In the genomic region with DNA sequence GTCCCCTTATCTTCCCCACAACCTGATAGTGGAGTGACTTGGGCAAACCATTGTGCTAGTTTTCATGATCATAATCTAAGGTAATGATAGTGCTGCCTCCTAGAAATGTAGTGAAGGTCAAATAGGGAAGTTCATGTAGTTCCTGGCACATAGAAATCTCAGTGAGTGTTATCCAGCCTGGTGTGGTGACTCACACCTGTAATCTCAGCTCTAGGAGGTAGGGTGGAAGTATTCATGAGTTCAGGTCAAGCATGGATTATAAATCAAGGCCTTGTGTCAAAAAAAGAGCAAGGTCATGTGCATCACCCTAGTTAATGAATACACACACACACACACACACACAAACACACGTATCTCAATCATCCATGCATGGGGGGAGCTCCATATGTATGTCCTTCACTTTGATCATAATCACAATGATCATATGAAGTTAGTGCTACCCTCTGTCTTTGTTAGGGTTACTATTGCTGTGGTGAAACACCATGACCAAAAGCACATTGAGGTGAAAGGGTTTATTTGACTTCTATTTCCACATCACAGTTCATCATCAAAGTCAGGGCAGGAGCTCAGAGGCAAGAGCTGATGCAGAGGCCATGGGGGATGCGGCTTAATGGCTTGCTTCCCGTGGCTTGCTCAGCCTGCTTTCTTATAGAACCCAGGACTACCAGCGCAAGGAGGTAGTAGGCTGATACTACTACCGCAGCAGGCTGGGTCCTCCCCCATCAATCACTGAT, we compare ENCODE assay signal across 17 mouse cellular contexts.
DNase-seq lines count a peak whose midpoint lies in the region; ATAC-seq and TF ChIP-seq lines count a peak whose summit lies in the region.
"Had no signal": no experiment of that assay in that cellular context is flagged by ENCODE, and none has a peak within 500 bp of the region (broad histone marks: within the 10 kb centered on the region; RNA-seq: fewer than 3 reads in every experiment).

No protein-coding gene starts in this region.

- TF ChIP-seq POLR2A in MEL (IDR thresholded peaks at IDR 0.05; ENCODE audit: control insufficient read depth in 1 of 2, insufficient read depth in 1 of 2, low read depth in 1 of 2, low read length in 2 of 2, poor library complexity in 1 of 2) = no peak

- intact Hi-C loops in gastrocnemius, adult 2 months (cut with DNase I) = no loop called here

- no peak for TF ChIP-seq CTCF in gastrocnemius, adult 2 months (IDR thresholded peaks at IDR 0.05)
- no peak for TF ChIP-seq CTCF in MEL (IDR thresholded peaks at IDR 0.05 in 2 of 3, conservative IDR thresholded peaks at IDR 0.05 in 1 of 3; ENCODE audit: control insufficient read depth in 1 of 3, insufficient read depth in 1 of 3, low read depth in 2 of 3, low read length in 3 of 3, poor library complexity in 1 of 3, severe bottlenecking in 1 of 3)

- H3K36me3 ChIP-seq in kidney, embryonic 15.5 days = no peaks in the 10 kb centered on the region
- peaks cover 0 to 13% of the 10 kb centered on the region in 2 experiments; a peak in 2 of 4 replicates for H3K36me3 ChIP-seq in MEL (ENCODE audit: control insufficient read depth in 1 of 2, insufficient read depth in 2 of 2, low read length in 2 of 2)
- H3K36me3 ChIP-seq in liver, embryonic 16.5 days (ENCODE audit: control insufficient read depth, insufficient read depth) = 0 out of 2 replicates have a peak, but pooled peaks cover 2% of the 10 kb centered on the region
- no peaks in the 10 kb centered on the region for H3K36me3 ChIP-seq in midbrain, embryonic 14.5 days (ENCODE audit: control insufficient read depth, insufficient read depth, low read length)
- H3K36me3 ChIP-seq: embryonic facial prominence, embryonic 13.5 days; forebrain, embryonic 12.5 days; midbrain, embryonic 12.5 days had no signal

- H3K4me2 ChIP-seq in kidney, embryonic 15.5 days = no peak overlapping the region
- no peak overlapping the region for H3K4me2 ChIP-seq in liver, embryonic 16.5 days (ENCODE audit: low read depth, low read length)
- no peak overlapping the region for H3K4me2 ChIP-seq in midbrain, embryonic 14.5 days (ENCODE audit: low read length)
- H3K4me2 ChIP-seq: embryonic facial prominence, embryonic 13.5 days; forebrain, embryonic 12.5 days; midbrain, embryonic 12.5 days had no signal

- WGBS in kidney, embryonic 15.5 days = 49% methylated on average over 5 of the region's 5 CpGs
- WGBS in liver, embryonic 16.5 days (ENCODE audit: insufficient replicate concordance) = 52% methylated on average over 5 of the region's 5 CpGs
- WGBS in midbrain, embryonic 14.5 days = 81% methylated on average over 5 of the region's 5 CpGs

- no peak; a peak in 1 of 4 replicates for TF ChIP-seq EP300 in MEL (IDR thresholded peaks at IDR 0.05; ENCODE audit: low read depth in 1 of 2, low read length in 2 of 2)

- DNase-seq in gastrocnemius, adult 2 months = no peak
- DNase-seq in gastrocnemius, postnatal 4 days (ENCODE audit: low spot score in 2 of 2) = no peak
- no peak for DNase-seq in kidney, adult 11 months
- no peak for DNase-seq in MEL (ENCODE audit: low read depth, low spot score)
- DNase-seq in yolk sac, embryonic 10.5 days (ENCODE audit: low spot score) = no peak
- no peak for DNase-seq in midbrain, embryonic 14.5 days
- DNase-seq: cerebellum, adult 11-12 months; heart, adult 18-20 months; kidney, postnatal 25 days; lung, postnatal 14 days; thymus, postnatal 4 days had no signal

- TF ChIP-seq RAD21 in MEL (IDR thresholded peaks at IDR 0.05; ENCODE audit: low read depth, low read length) = no peak

- no peaks in the 10 kb centered on the region for H3K9me3 ChIP-seq in kidney, embryonic 15.5 days (replicated peaks)
- H3K9me3 ChIP-seq in MEL (replicated peaks; ENCODE audit: insufficient read depth, low read length) = no peaks in the 10 kb centered on the region
- H3K9me3 ChIP-seq in liver, embryonic 16.5 days (replicated peaks; ENCODE audit: control insufficient read depth, low read length) = no peaks in the 10 kb centered on the region
- H3K9me3 ChIP-seq in midbrain, embryonic 14.5 days (ENCODE audit: control insufficient read depth, low read length) = no peaks in the 10 kb centered on the region
- H3K9me3 ChIP-seq: embryonic facial prominence, embryonic 13.5 days; forebrain, embryonic 12.5 days; midbrain, embryonic 12.5 days had no signal

- H3K4me1 ChIP-seq in kidney, embryonic 15.5 days = peaks cover 20% of the 10 kb centered on the region
- peaks cover 2 to 10% of the 10 kb centered on the region in 2 experiments; a peak in 3 of 4 replicates for H3K4me1 ChIP-seq in MEL (ENCODE audit: control insufficient read depth in 1 of 2, insufficient read depth in 2 of 2, low read length in 2 of 2)
- H3K4me1 ChIP-seq in liver, embryonic 16.5 days (ENCODE audit: control insufficient read depth, low read depth, low read length) = peaks cover 18% of the 10 kb centered on the region
- H3K4me1 ChIP-seq in midbrain, embryonic 14.5 days (ENCODE audit: control insufficient read depth, insufficient read depth, low read length) = peaks cover 8% of the 10 kb centered on the region; the same call in 1 of the 2 replicates

- 0 out of 2 replicates have a peak, but pooled peaks have one; percentile 12 for ATAC-seq in kidney, embryonic 15.5 days (replicated peaks; ENCODE audit: low FRiP score)
- ATAC-seq in liver, embryonic 16.5 days (ENCODE audit: low read depth) = peak; percentile 60
- ATAC-seq in midbrain, embryonic 14.5 days (ENCODE audit: low FRiP score, low TSS enrichment) = no peak
- ATAC-seq: hindbrain, postnatal 0 days had no signal

- no peak overlapping the region for H3K9ac ChIP-seq in kidney, embryonic 15.5 days
- no peak overlapping the region for H3K9ac ChIP-seq in MEL (ENCODE audit: control insufficient read depth, low read depth, low read length, poor library complexity, severe bottlenecking)
- no peak overlapping the region for H3K9ac ChIP-seq in liver, embryonic 16.5 days (ENCODE audit: low read depth, low read length)
- H3K9ac ChIP-seq in midbrain, embryonic 14.5 days (replicated peaks; ENCODE audit: low read length) = no peak overlapping the region
- H3K9ac ChIP-seq: embryonic facial prominence, embryonic 13.5 days; forebrain, embryonic 12.5 days; midbrain, embryonic 12.5 days had no signal

- H3K27ac ChIP-seq in gastrocnemius, adult 2 months = peak overlapping the region; percentile 46
- H3K27ac ChIP-seq in kidney, embryonic 15.5 days = no peak overlapping the region
- H3K27ac ChIP-seq in MEL (ENCODE audit: control insufficient read depth, low read depth, low read length) = no peak overlapping the region
- no peak overlapping the region for H3K27ac ChIP-seq in liver, embryonic 16.5 days (ENCODE audit: low read length)
- H3K27ac ChIP-seq in midbrain, embryonic 14.5 days (replicated peaks; ENCODE audit: low read depth, low read length) = no peak overlapping the region
- H3K27ac ChIP-seq: embryonic facial prominence, embryonic 13.5 days; forebrain, embryonic 12.5 days; hindbrain, postnatal 0 days; midbrain, embryonic 12.5 days had no signal

- peaks cover 12% of the 10 kb centered on the region for H3K27me3 ChIP-seq in kidney, embryonic 15.5 days
- H3K27me3 ChIP-seq in MEL (ENCODE audit: control insufficient read depth in 1 of 2, insufficient read depth in 2 of 2, low read length in 2 of 2) = no peaks in the 10 kb centered on the region
- peaks cover 3% of the 10 kb centered on the region; the same call in 1 of the 2 replicates for H3K27me3 ChIP-seq in liver, embryonic 16.5 days (ENCODE audit: control insufficient read depth, insufficient read depth, low read depth, low read length)
- peaks cover 11% of the 10 kb centered on the region for H3K27me3 ChIP-seq in midbrain, embryonic 14.5 days (ENCODE audit: control insufficient read depth, insufficient read depth, low read length)

- no peak overlapping the region for H3K4me3 ChIP-seq in gastrocnemius, adult 2 months
- no peak overlapping the region for H3K4me3 ChIP-seq in kidney, embryonic 15.5 days (replicated peaks)
- H3K4me3 ChIP-seq in MEL (ENCODE audit: control insufficient read depth in 1 of 2, insufficient read depth in 1 of 2, low read depth in 2 of 2, low read length in 2 of 2) = no peak overlapping the region
- H3K4me3 ChIP-seq in liver, embryonic 16.5 days (ENCODE audit: low read depth, low read length) = no peak overlapping the region
- no peak overlapping the region for H3K4me3 ChIP-seq in midbrain, embryonic 14.5 days (replicated peaks; ENCODE audit: low read depth, low read length)
- H3K4me3 ChIP-seq: embryonic facial prominence, embryonic 13.5 days; forebrain, embryonic 12.5 days; midbrain, embryonic 12.5 days had no signal

- H3K79me2 ChIP-seq in MEL (ENCODE audit: control insufficient read depth, insufficient read depth, low read length, poor library complexity) = no peaks in the 10 kb centered on the region

TF ChIP-seq in MEL, 35 proteins besides CTCF, POLR2A, EP300 and RAD21:
- TF ChIP-seq ZKSCAN1 (IDR thresholded peaks at IDR 0.05; ENCODE audit: low read depth, low read length) (no peak), MYC (IDR thresholded peaks at IDR 0.05; ENCODE audit: low read depth, low read length) (no peak), MEF2A (IDR thresholded peaks at IDR 0.05; ENCODE audit: extremely low read depth, insufficient replicate concordance, low read depth, low read length, poor library complexity, severe bottlenecking) (no peak), ZNF384 (IDR thresholded peaks at IDR 0.05; ENCODE audit: low read depth, low read length) (no peak), POLR2AphosphoS2 (IDR thresholded peaks at IDR 0.05; ENCODE audit: low read length) (no peak), RCOR1 (IDR thresholded peaks at IDR 0.05; ENCODE audit: low read depth, low read length) (peak; percentile 82), GATA1 (IDR thresholded peaks at IDR 0.05; ENCODE audit: low read depth, low read length) (peak; percentile 15; the same call in 1 of the 2 replicates)
